Mouse (Mus musculus) colon, adult 2 months (tissue): ENCODE data around the gene Olfr1241. TPM values are rescaled to one million over a fixed set of nuclear protein-coding genes. Genes with fewer than 3 reads are reported as not detected.

ENCODE experiments used
- polyA plus RNA-seq: library from polyadenylated mRNA; depleted of rRNA; stranded (reverse); fragments of >200 nt; gene quantifications from 2 replicates; pipeline ENCODE4 v1.2.3, GENCODE M21; 2012; rRNA removed

Gene Olfr1241
- polyA plus RNA-seq = not detected in 2 replicates

DNA sequence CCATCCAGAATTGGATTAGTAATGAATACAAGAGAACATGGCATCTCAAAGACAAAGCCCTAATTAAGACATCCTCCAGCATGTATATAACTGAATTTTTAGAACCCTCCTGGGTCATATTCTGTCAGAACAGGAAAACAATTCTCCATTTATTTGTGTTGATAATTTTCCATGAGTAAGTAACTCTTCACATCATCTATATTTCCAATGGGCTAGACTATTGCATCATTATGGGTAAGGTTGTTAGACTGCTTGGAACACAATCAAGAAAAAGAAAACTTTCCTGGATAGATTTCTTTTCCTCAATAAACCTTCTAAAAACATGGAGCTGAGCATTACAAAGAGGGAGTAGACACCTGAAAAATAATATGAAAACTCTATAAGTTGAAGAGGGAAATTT, at the start of gene Olfr1241:
Olfr1241 (minus strand) TSS at position 101 of the 400 bp plus-strand sequence.

DNA sequence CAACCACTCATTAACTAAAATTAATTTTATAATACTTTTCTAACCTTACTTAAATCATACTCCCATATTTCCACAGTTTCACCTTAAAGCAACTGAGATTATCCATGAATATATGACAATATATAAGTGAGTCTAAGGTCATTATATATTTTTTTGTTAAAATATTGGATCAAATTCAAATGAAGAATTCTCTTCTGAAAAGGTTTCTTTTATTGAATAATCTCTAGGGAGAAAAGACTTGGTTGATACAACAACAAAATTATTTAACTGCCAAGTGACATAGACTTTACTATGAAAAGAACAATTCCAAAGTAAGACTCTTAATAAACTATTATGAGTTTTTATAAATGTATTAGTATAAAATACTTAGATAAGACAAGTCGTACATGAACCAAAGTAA, 44.5 kb upstream of the Olfr1241 start, which contains the start of gene Olfr1243:
Olfr1243 (minus strand) TSS at position 101 of the 400 bp plus-strand sequence.

DNA sequence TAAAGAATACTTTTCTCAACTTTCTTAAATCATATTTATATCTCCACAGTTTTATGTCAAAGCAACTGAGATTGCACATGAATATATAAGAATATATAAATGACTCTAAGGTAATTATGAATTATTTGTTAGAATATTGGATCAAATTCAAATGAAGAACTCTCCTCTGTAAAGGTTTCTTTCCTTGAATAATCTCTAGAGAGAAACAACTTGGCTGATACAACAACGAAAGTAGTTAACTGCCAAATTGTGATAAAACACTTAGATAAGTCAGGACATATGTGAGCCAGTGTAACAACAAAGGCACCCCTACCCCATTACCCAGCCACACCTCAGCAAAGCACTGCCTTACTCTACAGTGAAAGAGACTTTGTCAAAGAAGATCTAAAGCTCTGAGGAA, 11.3 kb upstream of the Olfr1241 start, which contains the start of gene Olfr1242:
Olfr1242 (minus strand) TSS at position 101 of the 400 bp plus-strand sequence.

DNA sequence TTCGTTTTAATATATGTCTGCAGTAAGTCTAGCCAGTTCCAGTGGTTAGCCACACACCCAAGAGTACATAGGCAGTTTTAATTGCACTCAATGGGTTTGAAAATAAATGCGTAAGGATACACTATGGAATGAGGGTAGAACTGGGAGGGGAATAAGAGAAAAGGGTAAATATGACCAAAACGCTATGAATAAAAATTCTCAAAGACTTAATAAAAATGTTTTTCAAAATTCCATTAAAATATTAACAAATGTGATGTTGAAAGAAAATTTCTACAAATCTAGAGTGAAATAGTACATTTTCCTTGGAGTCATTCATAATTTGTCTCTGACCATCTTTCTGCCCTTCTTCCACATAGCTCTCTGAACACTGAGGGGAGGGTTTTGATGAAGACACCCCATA, 44.0 kb downstream of the Olfr1241 start, which contains the start of gene Olfr1240:
Olfr1240 (minus strand) TSS at position 101 of the 400 bp plus-strand sequence.

Other genes with a start within 250 kb of the Olfr1241 start
- gene Olfr1228, start 233.1 kb downstream of the Olfr1241 start, polyA plus RNA-seq = not detected in 2 replicates
- gene Olfr1229, start 199.1 kb downstream of the Olfr1241 start, polyA plus RNA-seq = not detected in 2 replicates
- not detected in 2 replicates for gene Olfr1230, start 189.9 kb downstream of the Olfr1241 start, polyA plus RNA-seq
- gene Olfr1231, start 180.1 kb downstream of the Olfr1241 start, polyA plus RNA-seq = not detected in 2 replicates
- not detected in 2 replicates for gene Olfr1232, start 157.5 kb downstream of the Olfr1241 start, polyA plus RNA-seq
- gene Olfr1233, start 144.7 kb downstream of the Olfr1241 start, polyA plus RNA-seq = not detected in 2 replicates
- gene Olfr1234, start 122.3 kb downstream of the Olfr1241 start, polyA plus RNA-seq = not detected in 2 replicates
- not detected in 2 replicates for gene Olfr1238, start 77.5 kb downstream of the Olfr1241 start, polyA plus RNA-seq
- gene Olfr1239, start 66.7 kb downstream of the Olfr1241 start, polyA plus RNA-seq = not detected in 2 replicates
- not detected in 2 replicates for gene Olfr1240, start 44.1 kb downstream of the Olfr1241 start, polyA plus RNA-seq
- not detected in 2 replicates for gene Olfr1242, start 11.2 kb upstream of the Olfr1241 start, polyA plus RNA-seq
- gene Olfr1243, start 44.4 kb upstream of the Olfr1241 start, polyA plus RNA-seq = not detected in 2 replicates
- gene Olfr1245, start 91.3 kb upstream of the Olfr1241 start, polyA plus RNA-seq = not detected in 2 replicates
- gene Olfr1246, start 106.0 kb upstream of the Olfr1241 start, polyA plus RNA-seq = not detected in 2 replicates
- gene Olfr1247, start 127.0 kb upstream of the Olfr1241 start, polyA plus RNA-seq = not detected in 2 replicates
- not detected in 2 replicates for gene Olfr1248, start 131.1 kb upstream of the Olfr1241 start, polyA plus RNA-seq
- gene Olfr1249, start 147.9 kb upstream of the Olfr1241 start, polyA plus RNA-seq = not detected in 2 replicates
- gene Olfr1250, start 174.3 kb upstream of the Olfr1241 start, polyA plus RNA-seq = not detected in 2 replicates
- gene Olfr1251, start 184.8 kb upstream of the Olfr1241 start, polyA plus RNA-seq = not detected in 2 replicates
- not detected in 2 replicates for gene Olfr1252, start 237.9 kb upstream of the Olfr1241 start, polyA plus RNA-seq